Mouse (Mus musculus): ENCODE data around the gene Gm12695. TPM values are rescaled to one million over a fixed set of nuclear protein-coding genes. Genes with fewer than 3 reads are reported as not detected.

The Gm12695 gene
- polyA plus RNA-seq, 1 experiment = not detected

DNA sequence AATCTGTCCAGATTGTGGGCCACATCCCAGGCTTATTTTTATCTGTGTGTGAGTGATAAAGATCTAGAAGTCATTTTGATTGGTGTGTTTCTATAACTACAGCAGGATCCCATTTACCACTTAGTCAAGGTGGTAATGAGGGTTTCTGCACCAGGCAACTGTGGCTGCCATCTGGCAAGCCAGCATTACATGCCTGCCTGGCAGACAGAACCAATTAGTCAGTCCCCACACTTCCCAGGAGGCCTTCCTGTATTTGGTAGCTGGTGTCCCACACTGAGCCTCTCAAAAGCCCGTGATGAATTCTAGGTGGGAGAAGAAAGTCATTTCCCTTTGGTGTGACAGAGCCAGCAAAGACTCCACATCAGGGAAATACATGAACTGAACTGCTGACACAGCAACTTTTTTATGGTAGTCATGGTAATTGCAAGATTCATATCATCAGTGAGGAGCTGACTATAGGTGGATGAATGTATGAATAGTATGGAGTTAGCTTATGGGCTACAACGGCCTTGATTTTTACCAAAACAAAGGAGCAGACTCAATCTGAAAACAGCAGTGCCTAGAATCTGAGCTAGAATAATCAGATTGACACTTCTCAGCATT is 18.5 kb downstream of the Gm12695 start:
- no peak overlapping the region for H3K4me3 ChIP-seq (ENCODE audit: insufficient read depth, low read length)
- no peak for TF ChIP-seq CTCF (IDR thresholded peaks at IDR 0.05; ENCODE audit: extremely low read depth, insufficient read depth, low read length)
- no peak for TF ChIP-seq POLR2A (IDR thresholded peaks at IDR 0.05; ENCODE audit: extremely low read depth, insufficient read depth, low read length)
- H3K27ac ChIP-seq (ENCODE audit: insufficient read depth, low read length) = no peak overlapping the region
- no peaks in the 10 kb centered on the region for H3K4me1 ChIP-seq (ENCODE audit: control insufficient read depth, insufficient read depth, low read length)

DNA sequence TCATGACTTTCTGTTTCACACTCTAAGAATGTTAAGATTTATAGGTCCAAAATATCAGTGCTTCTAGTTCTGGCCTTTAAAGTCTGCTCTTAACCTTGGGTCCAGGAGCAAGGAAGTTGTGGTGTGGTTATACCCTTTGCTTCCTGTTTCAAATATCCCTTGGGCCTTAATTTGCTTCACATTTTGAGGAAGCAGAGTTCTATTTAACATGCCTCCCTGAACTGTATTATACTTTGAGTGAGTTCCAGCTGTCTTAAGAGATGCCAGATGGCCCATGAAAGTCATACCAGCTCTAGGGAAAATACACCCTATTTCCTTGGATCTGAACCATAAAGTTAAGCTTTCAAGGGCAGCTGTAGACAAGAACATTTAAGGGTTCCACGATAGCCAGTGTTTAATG is 33.0 kb downstream of the Gm12695 start:
- Histone ChIP-seq H3K4me3 (ENCODE audit: insufficient read depth, low read length) (no peak overlapping the region), H3K27ac (ENCODE audit: insufficient read depth, low read length) (no peak overlapping the region), H3K4me1 (ENCODE audit: control insufficient read depth, insufficient read depth, low read length) (no peaks in the 10 kb centered on the region)
- no peak for TF ChIP-seq POLR2A (IDR thresholded peaks at IDR 0.05; ENCODE audit: extremely low read depth, insufficient read depth, low read length)
- TF ChIP-seq CTCF (IDR thresholded peaks at IDR 0.05; ENCODE audit: extremely low read depth, insufficient read depth, low read length) = no peak

DNA sequence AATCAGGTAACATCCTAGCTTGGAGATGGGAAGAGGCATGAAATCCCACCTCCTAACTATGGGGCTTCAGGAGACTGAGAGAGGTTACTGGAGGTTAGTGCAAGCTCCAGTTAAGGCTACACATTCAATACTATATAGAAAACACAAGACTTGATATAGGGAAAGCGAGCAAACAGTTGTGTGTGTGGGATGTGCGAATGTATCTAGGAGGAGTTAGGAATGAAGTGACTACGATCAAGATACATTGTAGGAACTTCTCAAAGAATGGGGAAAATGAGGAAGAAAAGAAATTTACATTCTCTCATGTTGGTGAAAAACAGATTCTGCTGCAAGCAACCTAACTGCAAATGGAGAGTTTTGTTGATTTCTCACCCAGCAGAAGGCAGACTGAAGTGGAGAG is 44.5 kb downstream of the Gm12695 start:
- Histone ChIP-seq H3K27ac (ENCODE audit: insufficient read depth, low read length) (no peak overlapping the region), H3K4me1 (ENCODE audit: control insufficient read depth, insufficient read depth, low read length) (no peaks in the 10 kb centered on the region), H3K4me3 (ENCODE audit: insufficient read depth, low read length) (no peak overlapping the region)
- TF ChIP-seq CTCF (IDR thresholded peaks at IDR 0.05; ENCODE audit: extremely low read depth, insufficient read depth, low read length) = no peak
- TF ChIP-seq POLR2A (IDR thresholded peaks at IDR 0.05; ENCODE audit: extremely low read depth, insufficient read depth, low read length) = no peak

DNA sequence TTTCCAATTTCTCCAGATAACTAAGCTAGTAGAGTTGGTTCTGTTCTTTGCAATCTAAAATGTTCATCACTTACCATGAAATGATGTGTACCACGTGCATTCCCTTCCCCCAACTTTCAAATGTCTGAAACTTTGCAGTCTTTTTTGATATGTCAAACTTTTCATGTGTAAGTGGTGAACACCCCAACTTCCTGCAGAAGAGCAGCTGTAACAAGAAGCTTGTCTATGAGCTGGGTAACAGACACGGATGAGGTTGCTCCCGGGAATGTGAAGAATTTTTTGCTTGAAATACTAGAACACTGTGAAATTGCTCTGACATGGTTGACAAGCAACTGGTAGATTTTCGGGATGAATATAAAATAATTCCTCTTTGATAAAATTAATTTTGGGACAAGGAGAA is 55.7 kb downstream of the Gm12695 start:
- Histone ChIP-seq H3K4me1 (ENCODE audit: control insufficient read depth, insufficient read depth, low read length) (no peaks in the 10 kb centered on the region), H3K27ac (ENCODE audit: insufficient read depth, low read length) (no peak overlapping the region), H3K4me3 (ENCODE audit: insufficient read depth, low read length) (no peak overlapping the region)
- TF ChIP-seq CTCF (IDR thresholded peaks at IDR 0.05; ENCODE audit: extremely low read depth, insufficient read depth, low read length) = no peak
- TF ChIP-seq POLR2A (IDR thresholded peaks at IDR 0.05; ENCODE audit: extremely low read depth, insufficient read depth, low read length) = no peak

DNA sequence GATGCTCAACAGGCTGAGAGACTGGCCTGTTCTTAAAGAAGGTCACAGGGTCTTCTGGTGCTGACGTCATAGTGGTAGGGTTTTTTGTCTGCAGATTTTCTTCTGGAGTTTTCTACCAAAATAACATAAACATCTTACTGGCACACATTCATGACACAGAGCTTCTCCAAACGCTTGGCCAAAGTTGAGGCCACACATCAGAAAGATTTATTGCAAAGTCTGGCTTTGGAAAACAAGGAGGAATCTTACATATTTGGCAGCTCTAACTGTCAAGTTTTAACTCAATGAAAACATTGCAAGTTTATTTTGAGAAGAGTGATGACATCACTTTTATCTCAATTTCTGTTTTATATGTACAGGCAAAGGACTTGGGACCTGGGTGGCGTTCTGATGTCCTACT is 56.8 kb downstream of the Gm12695 start:
- Histone ChIP-seq H3K4me1 (ENCODE audit: control insufficient read depth, insufficient read depth, low read length) (no peaks in the 10 kb centered on the region), H3K27ac (ENCODE audit: insufficient read depth, low read length) (no peak overlapping the region), H3K4me3 (ENCODE audit: insufficient read depth, low read length) (no peak overlapping the region)
- no peak for TF ChIP-seq CTCF (IDR thresholded peaks at IDR 0.05; ENCODE audit: extremely low read depth, insufficient read depth, low read length)
- no peak for TF ChIP-seq POLR2A (IDR thresholded peaks at IDR 0.05; ENCODE audit: extremely low read depth, insufficient read depth, low read length)

DNA sequence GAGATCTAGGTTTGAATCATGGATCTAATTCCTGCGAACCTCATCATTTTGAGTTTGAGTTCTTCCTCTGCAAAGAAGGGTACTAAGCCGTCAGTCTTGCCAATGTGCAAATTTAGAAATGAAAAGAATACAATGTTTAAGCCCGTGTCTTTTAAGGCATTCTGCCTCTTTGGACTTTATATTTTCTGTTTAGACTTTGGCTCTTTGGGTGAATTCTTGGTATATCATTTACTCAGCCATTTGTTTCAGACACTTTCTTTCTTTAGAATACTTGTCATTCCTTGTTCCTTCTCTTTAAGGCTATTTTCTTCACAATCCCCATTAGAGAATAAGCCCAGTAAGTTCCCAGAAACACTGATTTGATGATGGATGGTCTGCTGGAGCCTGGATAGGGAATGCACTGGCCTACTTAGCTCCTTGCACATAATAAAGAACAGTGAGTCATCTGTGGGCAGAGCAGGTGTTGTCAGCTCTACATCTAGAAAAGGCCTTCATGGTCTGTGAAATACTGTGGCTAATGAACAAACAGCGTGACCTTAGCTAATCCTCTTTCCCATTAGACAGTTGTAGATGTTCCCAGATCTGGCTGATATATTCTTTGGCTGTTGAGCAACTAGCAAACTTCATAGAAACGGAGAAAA is 59.5 kb downstream of the Gm12695 start:
- no peak overlapping the region for H3K4me3 ChIP-seq (ENCODE audit: insufficient read depth, low read length)

DNA sequence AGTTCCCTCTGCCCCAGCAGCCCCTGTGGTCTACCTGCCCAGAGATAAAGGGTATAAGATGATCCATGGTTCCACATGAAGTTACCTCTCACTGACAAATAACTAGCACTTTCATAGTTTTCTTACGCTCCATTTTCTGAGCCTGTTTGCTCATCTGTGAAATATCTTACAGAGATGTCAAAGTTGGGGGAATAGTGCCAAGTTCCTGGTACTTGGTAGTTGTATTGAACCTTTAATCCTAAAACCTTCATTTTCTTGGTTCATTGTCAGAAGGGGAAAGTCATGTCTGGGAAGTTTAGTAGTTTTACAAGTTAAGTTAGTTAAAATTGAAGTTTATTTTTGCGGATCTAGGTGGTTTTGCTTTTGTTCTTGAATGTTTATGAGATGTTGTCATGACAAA is 62.7 kb downstream of the Gm12695 start:
- H3K4me1 ChIP-seq (ENCODE audit: control insufficient read depth, insufficient read depth, low read length) = peaks cover 2% of the 10 kb centered on the region; the same call in 1 of the 2 replicates
- no peak overlapping the region for H3K4me3 ChIP-seq (ENCODE audit: insufficient read depth, low read length)
- no peak for TF ChIP-seq POLR2A (IDR thresholded peaks at IDR 0.05; ENCODE audit: extremely low read depth, insufficient read depth, low read length)
- no peak for TF ChIP-seq CTCF (IDR thresholded peaks at IDR 0.05; ENCODE audit: extremely low read depth, insufficient read depth, low read length)
- no peak overlapping the region for H3K27ac ChIP-seq (ENCODE audit: insufficient read depth, low read length)

More for the DNA sequence above, 59.5 kb downstream of the Gm12695 start:
- Histone ChIP-seq H3K4me1 (ENCODE audit: control insufficient read depth, insufficient read depth, low read length) (no peaks in the 10 kb centered on the region), H3K27ac (ENCODE audit: insufficient read depth, low read length) (no peak overlapping the region)
- TF ChIP-seq CTCF (IDR thresholded peaks at IDR 0.05; ENCODE audit: extremely low read depth, insufficient read depth, low read length) (no peak), POLR2A (IDR thresholded peaks at IDR 0.05; ENCODE audit: extremely low read depth, insufficient read depth, low read length) (no peak)

DNA sequence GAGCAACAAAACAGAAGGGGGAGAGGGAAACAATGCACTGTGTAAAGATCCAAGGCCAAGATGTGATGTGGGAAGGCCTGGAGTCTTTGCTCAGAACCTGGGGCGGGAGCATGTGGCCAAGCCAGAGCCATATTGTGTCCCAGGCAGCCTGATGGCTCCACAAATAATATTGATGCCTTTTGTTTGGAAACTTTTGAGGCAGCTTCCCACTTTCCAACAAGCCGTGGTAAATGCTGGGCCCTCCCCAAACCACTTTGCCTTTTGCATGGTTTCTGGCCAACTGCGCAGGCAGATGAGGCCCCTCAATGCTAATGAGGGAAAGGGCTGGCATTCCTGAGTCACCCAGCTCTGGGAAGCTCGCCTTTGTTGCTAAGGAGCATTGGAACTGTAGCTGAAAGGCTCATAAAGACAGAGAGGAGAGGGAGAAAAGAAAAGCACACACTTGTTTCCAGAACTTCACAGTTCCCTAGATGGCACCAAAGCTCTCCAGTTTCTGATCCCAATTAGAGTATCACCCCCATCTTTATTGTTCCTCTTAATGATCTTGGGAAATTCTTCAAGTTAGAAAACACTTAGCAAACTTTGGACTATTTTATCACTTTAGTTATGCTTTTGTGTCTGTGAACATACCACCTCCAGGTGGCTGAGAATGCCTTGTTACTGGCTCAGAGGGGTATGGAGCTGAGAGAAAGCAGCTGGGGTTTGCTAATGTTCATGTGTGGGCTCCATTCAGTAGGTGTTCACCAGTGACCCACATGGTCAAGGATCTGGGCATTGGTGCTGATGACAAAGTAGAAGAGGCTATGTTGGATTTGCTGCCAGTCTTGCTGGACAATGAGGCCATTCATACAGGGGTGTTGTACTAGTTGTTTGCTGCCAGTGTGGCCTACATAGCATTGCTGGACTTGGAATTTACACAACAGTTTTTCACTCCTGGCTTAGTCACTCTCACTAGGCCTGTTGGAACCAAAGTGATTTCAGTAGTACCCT is 65.7 kb downstream of the Gm12695 start:
- Histone ChIP-seq H3K4me1 (ENCODE audit: control insufficient read depth, insufficient read depth, low read length) (peaks cover 2% of the 10 kb centered on the region; the same call in 1 of the 2 replicates), H3K27ac (ENCODE audit: insufficient read depth, low read length) (peak overlapping the region; percentile 75), H3K4me3 (ENCODE audit: insufficient read depth, low read length) (no peak overlapping the region)
- TF ChIP-seq POLR2A (IDR thresholded peaks at IDR 0.05; ENCODE audit: extremely low read depth, insufficient read depth, low read length) (no peak), CTCF (IDR thresholded peaks at IDR 0.05; ENCODE audit: extremely low read depth, insufficient read depth, low read length) (no peak)

DNA sequence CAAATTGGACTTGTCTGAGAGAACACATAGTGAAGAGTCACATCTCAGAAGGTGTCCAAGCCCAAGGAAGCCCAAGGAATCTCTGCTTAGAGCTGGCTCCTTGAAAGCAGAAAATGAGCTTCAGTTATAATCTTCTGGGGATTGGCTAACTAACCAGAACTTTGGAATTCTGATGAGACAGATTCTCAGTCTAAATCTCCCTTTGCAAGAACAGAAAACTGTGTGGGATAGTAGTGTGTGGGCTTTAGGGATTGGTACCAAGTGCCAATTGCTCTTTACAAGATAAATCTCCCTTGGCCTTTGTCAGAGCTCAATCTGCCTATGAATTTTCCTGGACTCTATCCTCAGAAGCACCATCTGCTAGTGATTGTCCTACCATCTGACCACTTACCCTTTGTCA is 66.5 kb downstream of the Gm12695 start:
- TF ChIP-seq POLR2A (IDR thresholded peaks at IDR 0.05; ENCODE audit: extremely low read depth, insufficient read depth, low read length) (no peak), CTCF (IDR thresholded peaks at IDR 0.05; ENCODE audit: extremely low read depth, insufficient read depth, low read length) (no peak)
- Histone ChIP-seq H3K27ac (ENCODE audit: insufficient read depth, low read length) (peak overlapping the region; percentile 75), H3K4me1 (ENCODE audit: control insufficient read depth, insufficient read depth, low read length) (peaks cover 2% of the 10 kb centered on the region; the same call in 1 of the 2 replicates), H3K4me3 (ENCODE audit: insufficient read depth, low read length) (no peak overlapping the region)
